Mouse (Mus musculus) adrenal gland (tissue): ENCODE measurements at regions not wholly inside any gene's neighbourhood (a gene's known extent, or its start where the extent isn't known, plus 50 kb on each side); places are given as distances from the start of the nearest gene placed in this dataset.
"Not testable (repeated sequence)": the region's sequence is repeated elsewhere in the genome, so short reads cannot be mapped to it uniquely, and the experiment has no call there.

Experiments
- intact Hi-C: fragments of 180-260 bp; cut with DNase I; formaldehyde crosslinking; loops from one replicate; pipeline ENCODE4 v1.15.1; 2025

DNA sequence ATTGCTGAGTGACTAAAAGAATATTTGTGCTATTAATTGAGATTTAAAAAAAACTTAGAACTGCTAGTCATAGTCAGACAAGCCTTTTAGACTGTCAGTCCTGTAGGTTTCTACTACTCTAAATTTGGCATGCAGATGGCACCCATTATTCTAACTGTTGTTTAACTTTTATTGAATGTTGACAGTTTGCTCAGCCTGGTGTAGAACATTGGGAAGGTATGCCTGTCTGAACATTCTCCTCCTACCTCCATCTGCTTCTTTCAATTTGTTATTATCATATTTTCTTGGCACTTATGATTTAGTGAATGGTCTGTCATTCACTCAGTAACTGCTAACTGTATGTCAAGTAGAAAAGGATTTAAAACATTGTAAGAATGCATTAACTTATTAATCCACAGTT lies 130.9 kb downstream of the Gmnc start:
- intact Hi-C loops, result no loop called here

- intact Hi-C loops, result no loop called here
Measured at GRCm38 (mm10) chr16:26849191-26849590, 142.3 kb downstream of the Gmnc start.

GRCm38 (mm10) chr16:26827006-26827405 lies 164.4 kb downstream of the Gmnc start:
- intact Hi-C loops, result no loop called here

GRCm38 (mm10) chr16:26811201-26811600 lies 180.3 kb downstream of the Gmnc start:
- intact Hi-C loops, result not testable (repeated sequence)

DNA sequence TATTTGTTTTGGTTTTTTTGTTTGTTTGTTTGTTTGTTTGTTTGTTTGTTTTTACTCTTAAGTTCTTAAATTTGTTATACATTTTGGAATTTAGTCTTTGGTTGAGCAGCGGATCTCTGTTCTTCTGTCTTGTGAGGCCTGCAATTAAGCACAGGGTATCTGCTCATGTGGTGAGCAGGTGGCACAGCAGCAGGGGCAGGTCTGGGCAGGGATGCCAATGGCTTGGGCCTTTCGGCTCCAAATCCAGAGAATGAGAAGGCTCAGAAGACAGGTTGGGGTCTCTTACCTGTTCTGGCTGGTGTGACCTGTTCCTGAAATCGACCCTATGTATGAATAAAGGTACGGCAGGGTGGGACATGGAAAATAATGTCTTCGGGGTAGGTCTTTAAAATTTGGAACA lies 186.0 kb downstream of the Gmnc start:
- intact Hi-C loops, result no loop called here

DNA sequence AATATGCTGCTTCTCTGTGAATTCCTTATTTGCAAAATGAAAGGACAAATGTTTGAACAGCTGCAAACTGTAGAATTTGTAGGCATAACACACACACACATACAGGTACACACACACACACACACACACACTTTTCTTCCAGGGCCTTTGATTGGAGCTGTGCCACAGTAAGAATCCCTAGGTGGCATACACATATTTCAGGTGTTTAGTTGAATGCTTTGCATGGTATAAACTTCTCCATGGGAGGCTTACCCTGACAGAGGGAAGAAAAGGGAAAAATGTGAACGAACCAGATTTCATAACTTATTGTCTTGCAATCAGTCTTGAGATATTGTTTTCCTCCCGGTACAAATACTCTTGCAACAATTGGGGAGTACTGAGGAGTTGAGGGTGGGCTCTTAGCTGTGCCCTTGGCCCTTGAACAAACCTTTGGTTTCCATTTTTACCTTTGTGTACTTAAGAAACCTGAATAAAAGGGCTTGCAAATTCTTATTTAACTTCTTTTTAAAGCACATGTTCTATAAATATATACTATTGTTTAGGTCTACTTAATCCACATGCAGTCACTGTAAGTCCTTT lies 204.3 kb downstream of the Gmnc start:
- intact Hi-C loops, result loop anchor here (10.0 kb wide), 2 partner anchors 198 to 358 kb away; no protein-coding TSS in a partner anchor

DNA sequence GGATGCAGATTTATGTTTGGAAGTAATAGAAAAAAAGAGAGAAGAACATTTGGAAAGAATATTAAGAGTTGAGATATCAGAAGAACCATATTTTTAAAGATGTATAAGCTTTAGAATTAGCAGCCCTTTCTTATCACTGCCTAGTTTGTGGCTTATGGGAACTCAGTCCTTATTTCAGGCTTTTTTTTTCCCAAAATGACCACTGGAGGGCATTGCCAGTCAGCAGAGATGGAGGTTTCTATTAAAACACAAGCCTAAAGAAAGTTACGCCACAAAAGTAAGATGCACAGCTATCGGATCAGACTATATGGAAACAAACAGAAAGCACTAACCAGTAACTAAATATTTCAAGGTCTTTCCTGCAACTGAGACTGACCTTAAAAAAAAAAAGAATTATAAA lies 200.8 kb downstream of the Il1rap start:
- intact Hi-C loops, result loop anchor here (10.0 kb wide), 2 partner anchors 202 to 362 kb away; no protein-coding TSS in a partner anchor
